Mouse (Mus musculus): ENCODE measurements around the gene Arrb2. TPM values are rescaled to one million over a fixed set of nuclear protein-coding genes. Genes with fewer than 3 reads are reported as not detected.

Arrb2 gene
- polyA plus RNA-seq, 1 experiment from 2014 or later = 30.3 TPM

DNA sequence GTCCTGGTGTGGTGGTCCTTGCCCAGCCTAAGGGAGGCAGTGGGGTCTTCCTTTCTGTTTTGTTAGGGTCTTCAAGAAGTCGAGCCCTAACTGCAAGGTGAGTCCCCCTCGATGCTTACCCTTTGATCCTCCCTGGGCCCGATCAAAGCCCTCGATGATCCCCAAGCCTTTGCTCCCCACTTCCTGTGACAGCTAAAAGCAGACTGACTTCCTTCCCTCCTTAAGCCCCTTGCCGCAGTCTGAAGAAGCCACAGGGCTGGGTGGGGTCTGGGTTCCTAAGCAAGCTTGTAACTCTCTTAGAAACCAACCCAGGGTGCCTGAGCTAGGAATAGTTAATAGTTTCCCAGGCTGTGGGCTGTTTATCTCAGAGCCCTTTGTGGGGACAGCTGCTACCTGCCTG, 3.0 kb downstream of the Arrb2 start:
- no peak overlapping the region for H3K9ac ChIP-seq (ENCODE audit: low read length)
- WGBS = 78% methylated on average over 5 of the region's 5 CpGs
- no peak overlapping the region for H3K27ac ChIP-seq (replicated peaks; ENCODE audit: low read depth, low read length)
- peaks cover 10% of the 10 kb centered on the region for H3K4me1 ChIP-seq (ENCODE audit: control insufficient read depth, insufficient read depth, low read length)
- no peak overlapping the region for H3K4me2 ChIP-seq (ENCODE audit: low read depth, severe bottlenecking)
- no peaks in the 10 kb centered on the region for H3K9me3 ChIP-seq (ENCODE audit: control insufficient read depth, low read length)
- ATAC-seq (ENCODE audit: insufficient number of reproducible peaks, low FRiP score, low TSS enrichment, low read depth) (no peak), DNase-seq (ENCODE audit: low spot score) (no peak)
- H3K27me3 ChIP-seq (ENCODE audit: control insufficient read depth, insufficient read depth, low read length) = no peaks in the 10 kb centered on the region
- H3K4me3 ChIP-seq (ENCODE audit: low read depth, low read length) = no peak overlapping the region
- H3K36me3 ChIP-seq (ENCODE audit: control insufficient read depth, insufficient read depth, low read length) = peaks cover 12% of the 10 kb centered on the region; the same call in 1 of the 2 replicates

DNA sequence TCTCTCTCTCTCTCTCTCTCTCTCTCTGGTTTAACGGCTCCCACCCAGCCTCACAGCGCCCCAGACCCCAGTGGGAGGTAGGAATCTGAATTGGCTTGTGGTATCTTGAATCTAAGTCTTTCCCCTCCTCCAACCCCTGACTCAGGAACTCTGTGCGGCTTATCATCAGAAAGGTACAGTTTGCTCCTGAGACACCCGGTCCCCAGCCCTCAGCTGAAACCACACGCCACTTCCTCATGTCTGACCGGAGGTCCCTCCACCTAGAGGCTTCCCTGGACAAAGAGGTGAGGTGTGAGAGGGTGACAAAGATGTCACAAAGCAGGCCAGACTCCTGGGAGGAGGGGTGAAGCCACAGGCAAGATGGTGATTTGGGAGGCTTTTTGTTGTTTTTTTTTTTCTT, 5.0 kb downstream of the Arrb2 start:
- Histone ChIP-seq H3K4me2 (ENCODE audit: low read depth, severe bottlenecking) (no peak overlapping the region), H3K4me1 (ENCODE audit: control insufficient read depth, insufficient read depth, low read length) (peaks cover 10% of the 10 kb centered on the region), H3K9me3 (ENCODE audit: control insufficient read depth, low read length) (no peaks in the 10 kb centered on the region), H3K27ac (replicated peaks; ENCODE audit: low read depth, low read length) (no peak overlapping the region), H3K9ac (ENCODE audit: low read length) (no peak overlapping the region), H3K4me3 (ENCODE audit: low read depth, low read length) (no peak overlapping the region), H3K36me3 (ENCODE audit: control insufficient read depth, insufficient read depth, low read length) (peaks cover 12% of the 10 kb centered on the region; the same call in 1 of the 2 replicates), H3K27me3 (ENCODE audit: control insufficient read depth, insufficient read depth, low read length) (no peaks in the 10 kb centered on the region)
- DNase-seq (ENCODE audit: low spot score) (no peak), ATAC-seq (ENCODE audit: insufficient number of reproducible peaks, low FRiP score, low TSS enrichment, low read depth) (no peak)
- 83% methylated on average over 6 of the region's 6 CpGs for WGBS

DNA sequence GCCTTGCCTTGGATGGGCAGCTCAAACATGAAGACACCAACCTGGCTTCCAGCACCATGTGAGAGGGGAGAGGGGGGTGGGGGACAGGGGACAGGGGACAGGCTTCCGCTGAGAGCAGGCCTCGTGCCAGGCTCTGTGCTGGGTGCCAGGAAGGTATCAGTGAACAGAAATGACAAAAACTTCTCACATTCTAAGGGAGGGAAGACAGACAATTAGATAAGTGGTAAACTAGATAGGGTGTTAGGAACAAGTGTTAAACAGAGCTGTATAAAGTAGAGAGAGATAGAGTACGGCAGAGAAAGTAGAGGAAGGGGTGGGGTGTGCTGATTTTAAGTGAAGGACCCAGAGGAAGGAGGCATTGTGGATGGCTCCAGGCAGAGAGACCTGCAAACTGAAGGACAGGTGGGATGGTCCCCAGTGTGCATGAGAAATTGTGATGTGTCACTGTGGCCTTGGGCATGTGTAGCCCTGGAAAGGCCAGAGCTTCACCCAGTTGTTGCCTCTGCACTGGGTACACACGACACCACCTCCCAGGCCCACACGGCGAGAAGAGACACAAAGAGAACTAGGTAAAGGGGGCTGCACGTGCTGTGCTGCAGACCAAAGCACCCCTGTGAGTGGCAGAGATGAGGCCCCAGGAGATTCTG, 6.4 kb downstream of the Arrb2 start:
- ATAC-seq (ENCODE audit: insufficient number of reproducible peaks, low FRiP score, low TSS enrichment, low read depth) (no peak), DNase-seq (ENCODE audit: low spot score) (no peak)
- peaks cover 12% of the 10 kb centered on the region; the same call in 1 of the 2 replicates for H3K36me3 ChIP-seq (ENCODE audit: control insufficient read depth, insufficient read depth, low read length)
- H3K4me2 ChIP-seq (ENCODE audit: low read depth, severe bottlenecking) = no peak overlapping the region
- no peak overlapping the region; the same call in 1 of the 2 replicates for H3K9ac ChIP-seq (ENCODE audit: low read length)
- no peak overlapping the region for H3K27ac ChIP-seq (replicated peaks; ENCODE audit: low read depth, low read length)
- no peaks in the 10 kb centered on the region for H3K9me3 ChIP-seq (ENCODE audit: control insufficient read depth, low read length)
- no peak overlapping the region for H3K4me3 ChIP-seq (ENCODE audit: low read depth, low read length)
- WGBS = 85% methylated on average over 7 of the region's 7 CpGs
- H3K27me3 ChIP-seq (ENCODE audit: control insufficient read depth, insufficient read depth, low read length) = no peaks in the 10 kb centered on the region
- peaks cover 2% of the 10 kb centered on the region; the same call in 1 of the 2 replicates for H3K4me1 ChIP-seq (ENCODE audit: control insufficient read depth, insufficient read depth, low read length)

DNA sequence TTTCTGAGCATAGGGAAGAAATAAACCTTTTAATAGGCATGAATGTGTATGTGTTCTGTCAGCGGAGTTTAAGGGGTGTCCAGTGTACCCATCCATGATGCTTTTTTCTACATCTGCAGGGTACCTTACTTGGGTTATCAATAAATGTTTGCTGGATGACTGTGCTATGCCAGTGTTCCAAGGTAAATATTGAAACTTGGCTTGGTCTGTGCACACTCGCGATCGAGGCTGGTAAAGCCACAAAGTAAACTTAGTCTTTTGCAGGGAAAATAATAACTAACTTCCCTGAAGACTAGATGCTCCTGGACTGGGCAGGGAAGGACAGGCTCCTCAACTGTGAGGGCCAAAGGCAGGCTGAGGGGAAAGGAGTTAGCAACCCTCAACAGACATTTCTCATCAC, 8.2 kb downstream of the Arrb2 start:
- Histone ChIP-seq H3K9me3 (ENCODE audit: control insufficient read depth, low read length) (no peaks in the 10 kb centered on the region), H3K27me3 (ENCODE audit: control insufficient read depth, insufficient read depth, low read length) (no peaks in the 10 kb centered on the region), H3K27ac (replicated peaks; ENCODE audit: low read depth, low read length) (no peak overlapping the region), H3K4me2 (ENCODE audit: low read depth, severe bottlenecking) (no peak overlapping the region), H3K4me3 (ENCODE audit: low read depth, low read length) (no peak overlapping the region), H3K36me3 (ENCODE audit: control insufficient read depth, insufficient read depth, low read length) (peaks cover 12% of the 10 kb centered on the region; the same call in 1 of the 2 replicates), H3K9ac (ENCODE audit: low read length) (no peak overlapping the region), H3K4me1 (ENCODE audit: control insufficient read depth, insufficient read depth, low read length) (no peaks in the 10 kb centered on the region)
- 94% methylated on average over 4 of the region's 4 CpGs for WGBS
- DNase-seq (ENCODE audit: low spot score) (no peak), ATAC-seq (ENCODE audit: insufficient number of reproducible peaks, low FRiP score, low TSS enrichment, low read depth) (no peak)

DNA sequence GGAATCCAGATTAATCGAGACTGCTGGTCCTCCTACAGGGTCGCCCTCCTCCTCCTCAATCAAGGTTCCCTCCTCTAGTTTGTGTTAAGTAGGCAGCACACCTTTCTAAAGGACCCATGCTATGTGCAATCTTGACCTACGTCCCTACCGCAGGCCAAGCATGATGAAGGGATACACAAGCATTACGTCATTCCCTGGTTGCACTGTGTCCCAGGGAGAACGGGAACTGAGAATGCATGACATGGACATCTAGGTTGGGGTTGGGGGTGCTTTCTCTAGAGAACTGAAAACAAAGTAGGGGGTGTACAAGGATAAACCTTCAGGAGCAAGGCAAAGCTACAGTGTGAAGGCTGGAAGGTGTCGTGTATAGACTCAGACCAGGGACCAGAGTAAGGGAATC, 9.4 kb downstream of the Arrb2 start:
- H3K4me3 ChIP-seq (ENCODE audit: low read depth, low read length) = no peak overlapping the region
- H3K36me3 ChIP-seq (ENCODE audit: control insufficient read depth, insufficient read depth, low read length) = peaks cover 9% of the 10 kb centered on the region; the same call in 1 of the 2 replicates
- WGBS = 96% methylated on average over 7 of the region's 7 CpGs
- H3K9ac ChIP-seq (ENCODE audit: low read length) = no peak overlapping the region
- no peak overlapping the region for H3K4me2 ChIP-seq (ENCODE audit: low read depth, severe bottlenecking)
- no peak overlapping the region for H3K27ac ChIP-seq (replicated peaks; ENCODE audit: low read depth, low read length)
- no peaks in the 10 kb centered on the region for H3K9me3 ChIP-seq (ENCODE audit: control insufficient read depth, low read length)
- H3K27me3 ChIP-seq (ENCODE audit: control insufficient read depth, insufficient read depth, low read length) = no peaks in the 10 kb centered on the region
- no peak for DNase-seq (ENCODE audit: low spot score)
- no peak for ATAC-seq (ENCODE audit: insufficient number of reproducible peaks, low FRiP score, low TSS enrichment, low read depth)
- H3K4me1 ChIP-seq (ENCODE audit: control insufficient read depth, insufficient read depth, low read length) = no peaks in the 10 kb centered on the region

DNA sequence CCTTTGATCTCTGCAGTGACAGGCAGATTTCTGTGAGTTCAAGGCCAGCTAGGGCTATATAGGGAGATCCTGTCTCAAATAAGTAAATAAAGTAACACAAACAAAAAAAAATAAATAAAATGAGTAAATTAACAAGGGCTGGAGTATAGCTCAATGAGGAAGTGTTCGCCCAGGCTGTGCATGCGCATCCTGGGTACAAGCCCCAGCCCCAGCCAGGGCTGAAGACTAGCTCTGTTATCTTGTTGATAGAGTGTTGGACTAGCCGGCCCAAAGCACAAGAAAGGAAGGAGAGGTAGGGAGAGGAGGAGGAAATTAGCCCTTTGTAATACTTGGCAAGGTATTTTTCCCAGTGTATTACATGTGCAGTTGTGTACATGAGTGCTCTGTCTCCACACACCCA, 11.5 kb downstream of the Arrb2 start:
- no peaks in the 10 kb centered on the region for H3K27me3 ChIP-seq (ENCODE audit: control insufficient read depth, insufficient read depth, low read length)
- no peaks in the 10 kb centered on the region for H3K9me3 ChIP-seq (ENCODE audit: control insufficient read depth, low read length)
- H3K4me1 ChIP-seq (ENCODE audit: control insufficient read depth, insufficient read depth, low read length) = no peaks in the 10 kb centered on the region
- no peak overlapping the region for H3K4me2 ChIP-seq (ENCODE audit: low read depth, severe bottlenecking)
- H3K27ac ChIP-seq (replicated peaks; ENCODE audit: low read depth, low read length) = no peak overlapping the region
- H3K4me3 ChIP-seq (ENCODE audit: low read depth, low read length) = no peak overlapping the region
- peaks cover 3% of the 10 kb centered on the region; the same call in 1 of the 2 replicates for H3K36me3 ChIP-seq (ENCODE audit: control insufficient read depth, insufficient read depth, low read length)
- no peak overlapping the region for H3K9ac ChIP-seq (ENCODE audit: low read length)
- ATAC-seq (ENCODE audit: insufficient number of reproducible peaks, low FRiP score, low TSS enrichment, low read depth) = no peak
- WGBS = 84% methylated on average over 3 of the region's 3 CpGs
- DNase-seq (ENCODE audit: low spot score) = no peak

DNA sequence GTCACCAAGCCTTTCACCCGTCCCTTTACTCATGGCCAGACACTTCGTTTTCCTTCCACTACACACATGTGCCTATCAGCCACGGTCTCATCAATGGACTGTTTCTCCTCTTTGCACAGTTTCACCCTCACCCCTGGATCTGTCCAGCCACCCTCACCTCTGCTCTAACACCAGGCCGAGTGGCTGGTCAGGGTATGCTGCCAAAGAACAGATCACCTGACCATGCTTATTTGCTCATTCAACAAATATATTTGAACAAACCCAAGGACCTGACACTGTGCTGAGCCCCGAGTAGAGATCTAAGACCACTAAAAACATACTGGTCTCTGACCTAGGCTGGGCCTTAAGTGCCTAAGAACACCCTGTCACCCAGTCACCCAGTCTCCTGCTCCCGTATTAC, 12.2 kb downstream of the Arrb2 start:
- DNase-seq (ENCODE audit: low spot score) (no peak), ATAC-seq (ENCODE audit: insufficient number of reproducible peaks, low FRiP score, low TSS enrichment, low read depth) (no peak)
- H3K4me1 ChIP-seq (ENCODE audit: control insufficient read depth, insufficient read depth, low read length) = no peaks in the 10 kb centered on the region
- no peak overlapping the region for H3K4me3 ChIP-seq (ENCODE audit: low read depth, low read length)
- H3K9me3 ChIP-seq (ENCODE audit: control insufficient read depth, low read length) = no peaks in the 10 kb centered on the region
- no peaks in the 10 kb centered on the region; the same call in 1 of the 2 replicates for H3K36me3 ChIP-seq (ENCODE audit: control insufficient read depth, insufficient read depth, low read length)
- no peak overlapping the region for H3K4me2 ChIP-seq (ENCODE audit: low read depth, severe bottlenecking)
- H3K27me3 ChIP-seq (ENCODE audit: control insufficient read depth, insufficient read depth, low read length) = no peaks in the 10 kb centered on the region
- H3K9ac ChIP-seq (ENCODE audit: low read length) = no peak overlapping the region
- no peak overlapping the region for H3K27ac ChIP-seq (replicated peaks; ENCODE audit: low read depth, low read length)
- 81% methylated on average over 6 of the region's 6 CpGs for WGBS

DNA sequence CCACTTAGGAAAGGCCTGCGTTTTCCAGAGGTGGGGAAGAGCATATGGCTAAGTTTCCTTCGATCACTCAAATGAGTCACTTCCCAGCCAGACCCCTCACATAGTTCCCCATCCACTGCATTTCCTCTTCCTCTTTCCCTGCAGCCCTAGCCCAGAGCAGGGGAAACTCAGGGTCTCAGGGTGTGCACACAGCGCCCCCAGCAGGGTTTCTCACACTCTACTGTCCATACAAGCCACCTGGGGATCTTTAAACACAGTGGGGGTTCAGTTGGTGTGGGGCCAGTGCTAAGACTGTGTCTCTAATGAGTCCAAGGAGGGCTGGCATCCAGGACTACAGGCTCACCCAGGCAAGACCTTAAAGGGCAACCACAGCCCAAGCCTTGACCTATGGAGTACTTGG, 14.3 kb downstream of the Arrb2 start:
- 42% methylated on average over 3 of the region's 3 CpGs for WGBS
- Histone ChIP-seq H3K9me3 (ENCODE audit: control insufficient read depth, low read length) (no peaks in the 10 kb centered on the region), H3K4me3 (ENCODE audit: low read depth, low read length) (no peak overlapping the region), H3K27ac (replicated peaks; ENCODE audit: low read depth, low read length) (no peak overlapping the region), H3K4me1 (ENCODE audit: control insufficient read depth, insufficient read depth, low read length) (no peaks in the 10 kb centered on the region), H3K9ac (ENCODE audit: low read length) (no peak overlapping the region), H3K36me3 (ENCODE audit: control insufficient read depth, insufficient read depth, low read length) (no peaks in the 10 kb centered on the region), H3K4me2 (ENCODE audit: low read depth, severe bottlenecking) (no peak overlapping the region), H3K27me3 (ENCODE audit: control insufficient read depth, insufficient read depth, low read length) (no peaks in the 10 kb centered on the region)
- ATAC-seq (ENCODE audit: insufficient number of reproducible peaks, low FRiP score, low TSS enrichment, low read depth) = no peak
- no peak for DNase-seq (ENCODE audit: low spot score)

DNA sequence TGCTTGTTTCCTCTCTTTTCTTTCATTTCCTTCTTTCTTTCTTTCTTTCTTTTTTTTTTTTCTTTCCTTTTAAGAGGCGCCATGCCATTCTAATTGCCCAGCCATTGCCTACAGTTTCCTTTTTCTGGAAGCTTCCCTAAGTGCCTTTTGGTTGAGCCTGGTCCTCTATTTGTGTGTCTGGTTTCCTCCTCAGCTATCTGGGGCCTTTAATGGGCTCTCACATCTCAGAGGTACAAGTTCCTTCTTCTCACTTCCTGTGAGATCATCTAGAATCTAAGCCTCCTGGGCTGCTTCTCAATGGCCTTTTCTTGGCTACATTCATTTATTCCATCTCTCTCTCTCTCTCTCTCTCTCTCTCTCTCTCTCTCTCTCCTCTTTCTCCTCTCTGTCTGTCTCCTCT, 14.9 kb downstream of the Arrb2 start:
- ATAC-seq (ENCODE audit: insufficient number of reproducible peaks, low FRiP score, low TSS enrichment, low read depth) = no peak

More for the DNA sequence above, 14.9 kb downstream of the Arrb2 start:
- no peaks in the 10 kb centered on the region for H3K9me3 ChIP-seq (ENCODE audit: control insufficient read depth, low read length)
- no peak overlapping the region for H3K27ac ChIP-seq (replicated peaks; ENCODE audit: low read depth, low read length)
- no peaks in the 10 kb centered on the region for H3K27me3 ChIP-seq (ENCODE audit: control insufficient read depth, insufficient read depth, low read length)
- no peak overlapping the region for H3K4me3 ChIP-seq (ENCODE audit: low read depth, low read length)
- no peak overlapping the region for H3K4me2 ChIP-seq (ENCODE audit: low read depth, severe bottlenecking)
- no peaks in the 10 kb centered on the region for H3K36me3 ChIP-seq (ENCODE audit: control insufficient read depth, insufficient read depth, low read length)
- DNase-seq (ENCODE audit: low spot score) = no peak
- H3K4me1 ChIP-seq (ENCODE audit: control insufficient read depth, insufficient read depth, low read length) = peaks cover 2% of the 10 kb centered on the region; the same call in 1 of the 2 replicates
- no peak overlapping the region for H3K9ac ChIP-seq (ENCODE audit: low read length)
- 87% methylated on average over 1 of the region's 1 CpGs for WGBS

Data from limb, embryonic 11.5 days (tissue).